ENCODE assay signal across 16 mouse cellular contexts in genomic region chr19:23956299-23956975, GRCm38 (mm10).
DNase-seq lines count a peak whose midpoint lies in the region; ATAC-seq and TF ChIP-seq lines count a peak whose summit lies in the region.
"Had no signal": no experiment of that assay in that cellular context is flagged by ENCODE, and none has a peak within 500 bp of the region (broad histone marks: within the 10 kb centered on the region; RNA-seq: fewer than 3 reads in every experiment).

No protein-coding gene starts in this region.

- TF ChIP-seq CTCF in forebrain, postnatal 0 days (IDR thresholded peaks at IDR 0.05; ENCODE audit: low read depth) = no peak

- H3K27me3 ChIP-seq in forebrain, postnatal 0 days (ENCODE audit: insufficient read depth, low read length) = no peaks in the 10 kb centered on the region
- H3K27me3 ChIP-seq: intestine, embryonic 15.5 days; limb, embryonic 12.5 days had no signal

- H3K36me3 ChIP-seq in forebrain, postnatal 0 days (ENCODE audit: insufficient read depth) = no peaks in the 10 kb centered on the region
- H3K36me3 ChIP-seq: intestine, embryonic 15.5 days; limb, embryonic 12.5 days; midbrain, embryonic 13.5 days had no signal

- H3K4me2 ChIP-seq in forebrain, postnatal 0 days (ENCODE audit: low read depth) = no peak overlapping the region
- H3K4me2 ChIP-seq: intestine, embryonic 15.5 days; limb, embryonic 12.5 days; midbrain, embryonic 13.5 days had no signal

- H3K4me1 ChIP-seq in forebrain, postnatal 0 days (ENCODE audit: insufficient read depth) = no peaks in the 10 kb centered on the region

- no peak overlapping the region for H3K4me3 ChIP-seq in forebrain, postnatal 0 days (ENCODE audit: low read depth, low read length)
- H3K4me3 ChIP-seq: intestine, embryonic 15.5 days; limb, embryonic 12.5 days; midbrain, embryonic 13.5 days had no signal

- H3K9me3 ChIP-seq in forebrain, postnatal 0 days (ENCODE audit: low read length) = no peaks in the 10 kb centered on the region
- H3K9me3 ChIP-seq: intestine, embryonic 15.5 days; limb, embryonic 12.5 days; midbrain, embryonic 13.5 days had no signal

- peak; percentile 23 for DNase-seq in adrenal gland, adult 2 months
- no peak for DNase-seq in adrenal gland, adult 8-10 months
- peak; percentile 48 for DNase-seq in kidney, postnatal 10 days
- no peak for DNase-seq in kidney, adult 8-10 months
- DNase-seq in thymus, postnatal 4 days = peak; percentile 44
- DNase-seq in thymus, postnatal 10 days (ENCODE audit: low spot score in 2 of 2) = no peak
- peak; percentile 5 for DNase-seq in yolk sac, embryonic 10.5 days (ENCODE audit: low spot score)
- no peak for DNase-seq in forebrain, postnatal 0 days
- DNase-seq: cerebellum, postnatal 14 days; heart, adult 18-20 months; kidney, postnatal 14 days; layer of hippocampus, postnatal 36 days; thymus, postnatal 36 days had no signal

- H3K27ac ChIP-seq in forebrain, postnatal 0 days (ENCODE audit: low read depth, low read length) = no peak overlapping the region
- H3K27ac ChIP-seq: intestine, embryonic 15.5 days; limb, embryonic 12.5 days; midbrain, embryonic 13.5 days had no signal

- no peak for ATAC-seq in forebrain, postnatal 0 days
- ATAC-seq: intestine, embryonic 15.5 days; midbrain, embryonic 13.5 days had no signal

- no peak overlapping the region for H3K9ac ChIP-seq in forebrain, postnatal 0 days
- H3K9ac ChIP-seq: intestine, embryonic 15.5 days; limb, embryonic 12.5 days; midbrain, embryonic 13.5 days had no signal

- WGBS in forebrain, postnatal 0 days = 76% methylated on average over 17 of the region's 17 CpGs

Comparison
In these comparisons a context has a peak if more than half of its experiments do, and no peak if none do; other contexts are left out.
1. DNase-seq: peak in adrenal gland, adult 2 months (single experiment), kidney, postnatal 10 days (single experiment), thymus, postnatal 4 days (single experiment) and yolk sac, embryonic 10.5 days (single experiment); none in adrenal gland, adult 8-10 months (single experiment), kidney, adult 8-10 months (0 of 2), thymus, postnatal 10 days (0 of 2) and forebrain, postnatal 0 days (single experiment).